Mouse (Mus musculus): Measurements from ENCODE around the gene Il1r2.

GRCm38 (mm10) chr1:40139798-40140532 is 66.1 kb downstream of the Il1r2 start:
- TF ChIP-seq ZNF384 (IDR thresholded peaks at IDR 0.05; ENCODE audit: low read depth, low read length), result no peak
- no peak for TF ChIP-seq MAFK (IDR thresholded peaks at IDR 0.05; ENCODE audit: insufficient read depth, low read depth, low read length)
- no peak for TF ChIP-seq CHD2 (IDR thresholded peaks at IDR 0.05; ENCODE audit: low read depth, low read length)
